Mouse (Mus musculus): ENCODE measurements around the gene Ncapg2. TPM values are rescaled to one million over a fixed set of nuclear protein-coding genes. Genes with fewer than 3 reads are reported as not detected.

Ncapg2 gene
- polyA plus RNA-seq, 1 experiment from 2014 or later: 33.8 TPM

- no peak overlapping the region for H3K4me3 ChIP-seq (ENCODE audit: low read depth, low read length)
- no peaks in the 10 kb centered on the region for H3K27me3 ChIP-seq (ENCODE audit: control insufficient read depth, insufficient read depth, low read length)
- 75% methylated on average over 1 of the region's 1 CpGs for WGBS (ENCODE audit: insufficient replicate concordance)
- H3K9me3 ChIP-seq (replicated peaks; ENCODE audit: control insufficient read depth, low read length): no peaks in the 10 kb centered on the region
- no peak for ATAC-seq (replicated peaks; ENCODE audit: insufficient number of reproducible peaks, low FRiP score, low TSS enrichment)
- H3K9ac ChIP-seq (ENCODE audit: low read depth, low read length): no peak overlapping the region
- H3K4me2 ChIP-seq: no peak overlapping the region
- no peaks in the 10 kb centered on the region for H3K36me3 ChIP-seq (ENCODE audit: control insufficient read depth, insufficient read depth, low read length)
- no peaks in the 10 kb centered on the region for H3K4me1 ChIP-seq (ENCODE audit: control insufficient read depth, insufficient read depth, low read length)
- no peak overlapping the region for H3K27ac ChIP-seq (ENCODE audit: low read depth, low read length)
These were observed 63.1 kb downstream of the Ncapg2 start for GRCm38 (mm10) chr12:116468348-116468747.

- no peaks in the 10 kb centered on the region for H3K27me3 ChIP-seq (ENCODE audit: control insufficient read depth, insufficient read depth, low read length)
- H3K9me3 ChIP-seq (replicated peaks; ENCODE audit: control insufficient read depth, low read length): no peaks in the 10 kb centered on the region
- ATAC-seq (replicated peaks; ENCODE audit: insufficient number of reproducible peaks, low FRiP score, low TSS enrichment): no peak
- no peak overlapping the region for H3K9ac ChIP-seq (ENCODE audit: low read depth, low read length)
- H3K36me3 ChIP-seq (ENCODE audit: control insufficient read depth, insufficient read depth, low read length): no peaks in the 10 kb centered on the region
- H3K27ac ChIP-seq (ENCODE audit: low read depth, low read length): no peak overlapping the region
- H3K4me1 ChIP-seq (ENCODE audit: control insufficient read depth, insufficient read depth, low read length): no peaks in the 10 kb centered on the region
- no peak overlapping the region for H3K4me2 ChIP-seq
- no peak overlapping the region for H3K4me3 ChIP-seq (ENCODE audit: low read depth, low read length)
- 81% methylated on average over 3 of the region's 3 CpGs for WGBS (ENCODE audit: insufficient replicate concordance)
These were observed 63.9 kb downstream of the Ncapg2 start for GRCm38 (mm10) chr12:116469096-116469495.

GRCm38 (mm10) chr12:116473264-116473663 lies 68.1 kb downstream of the Ncapg2 start:
- Histone ChIP-seq H3K27ac (ENCODE audit: low read depth, low read length) (no peak overlapping the region), H3K4me2 (no peak overlapping the region), H3K27me3 (ENCODE audit: control insufficient read depth, insufficient read depth, low read length) (no peaks in the 10 kb centered on the region), H3K4me1 (ENCODE audit: control insufficient read depth, insufficient read depth, low read length) (no peaks in the 10 kb centered on the region), H3K9ac (ENCODE audit: low read depth, low read length) (no peak overlapping the region), H3K36me3 (ENCODE audit: control insufficient read depth, insufficient read depth, low read length) (no peaks in the 10 kb centered on the region), H3K9me3 (replicated peaks; ENCODE audit: control insufficient read depth, low read length) (no peaks in the 10 kb centered on the region), H3K4me3 (ENCODE audit: low read depth, low read length) (no peak overlapping the region)
- WGBS (ENCODE audit: insufficient replicate concordance): 77% methylated on average over 2 of the region's 2 CpGs
- no peak for ATAC-seq (replicated peaks; ENCODE audit: insufficient number of reproducible peaks, low FRiP score, low TSS enrichment)

GRCm38 (mm10) chr12:116473761-116474160 lies 68.6 kb downstream of the Ncapg2 start:
- no peaks in the 10 kb centered on the region for H3K9me3 ChIP-seq (replicated peaks; ENCODE audit: control insufficient read depth, low read length)
- no peaks in the 10 kb centered on the region for H3K4me1 ChIP-seq (ENCODE audit: control insufficient read depth, insufficient read depth, low read length)
- H3K27ac ChIP-seq (ENCODE audit: low read depth, low read length): no peak overlapping the region
- no peak overlapping the region for H3K4me3 ChIP-seq (ENCODE audit: low read depth, low read length)
- no peak overlapping the region for H3K9ac ChIP-seq (ENCODE audit: low read depth, low read length)
- no peaks in the 10 kb centered on the region for H3K27me3 ChIP-seq (ENCODE audit: control insufficient read depth, insufficient read depth, low read length)
- H3K4me2 ChIP-seq: no peak overlapping the region
- ATAC-seq (replicated peaks; ENCODE audit: insufficient number of reproducible peaks, low FRiP score, low TSS enrichment): no peak
- no peaks in the 10 kb centered on the region for H3K36me3 ChIP-seq (ENCODE audit: control insufficient read depth, insufficient read depth, low read length)

- no peaks in the 10 kb centered on the region for H3K36me3 ChIP-seq (ENCODE audit: control insufficient read depth, insufficient read depth, low read length)
- H3K4me2 ChIP-seq: no peak overlapping the region
- WGBS (ENCODE audit: insufficient replicate concordance): 56% methylated on average over 3 of the region's 3 CpGs
- H3K27me3 ChIP-seq (ENCODE audit: control insufficient read depth, insufficient read depth, low read length): no peaks in the 10 kb centered on the region
- H3K4me3 ChIP-seq (ENCODE audit: low read depth, low read length): no peak overlapping the region
- no peak for ATAC-seq (replicated peaks; ENCODE audit: insufficient number of reproducible peaks, low FRiP score, low TSS enrichment)
- no peak overlapping the region for H3K9ac ChIP-seq (ENCODE audit: low read depth, low read length)
- H3K4me1 ChIP-seq (ENCODE audit: control insufficient read depth, insufficient read depth, low read length): no peaks in the 10 kb centered on the region
- H3K9me3 ChIP-seq (replicated peaks; ENCODE audit: control insufficient read depth, low read length): no peaks in the 10 kb centered on the region
- H3K27ac ChIP-seq (ENCODE audit: low read depth, low read length): no peak overlapping the region
These were observed 69.5 kb downstream of the Ncapg2 start for GRCm38 (mm10) chr12:116474676-116475075.

GRCm38 (mm10) chr12:116478771-116479170 lies 73.6 kb downstream of the Ncapg2 start:
- H3K9ac ChIP-seq (ENCODE audit: low read depth, low read length): no peak overlapping the region
- H3K4me3 ChIP-seq (ENCODE audit: low read depth, low read length): no peak overlapping the region
- H3K36me3 ChIP-seq (ENCODE audit: control insufficient read depth, insufficient read depth, low read length): no peaks in the 10 kb centered on the region
- 48% methylated on average over 1 of the region's 1 CpGs for WGBS (ENCODE audit: insufficient replicate concordance)
- H3K27ac ChIP-seq (ENCODE audit: low read depth, low read length): no peak overlapping the region
- H3K4me1 ChIP-seq (ENCODE audit: control insufficient read depth, insufficient read depth, low read length): no peaks in the 10 kb centered on the region
- H3K9me3 ChIP-seq (replicated peaks; ENCODE audit: control insufficient read depth, low read length): no peaks in the 10 kb centered on the region
- H3K4me2 ChIP-seq: no peak overlapping the region
- H3K27me3 ChIP-seq (ENCODE audit: control insufficient read depth, insufficient read depth, low read length): no peaks in the 10 kb centered on the region
- no peak for ATAC-seq (replicated peaks; ENCODE audit: insufficient number of reproducible peaks, low FRiP score, low TSS enrichment)

- H3K4me2 ChIP-seq: no peak overlapping the region
- H3K9me3 ChIP-seq (replicated peaks; ENCODE audit: control insufficient read depth, low read length): no peaks in the 10 kb centered on the region
- ATAC-seq (replicated peaks; ENCODE audit: insufficient number of reproducible peaks, low FRiP score, low TSS enrichment): no peak
- peaks cover 8% of the 10 kb centered on the region for H3K27me3 ChIP-seq (ENCODE audit: control insufficient read depth, insufficient read depth, low read length)
- H3K4me3 ChIP-seq (ENCODE audit: low read depth, low read length): no peak overlapping the region
- WGBS (ENCODE audit: insufficient replicate concordance): 70% methylated on average over 1 of the region's 1 CpGs
- no peak overlapping the region for H3K9ac ChIP-seq (ENCODE audit: low read depth, low read length)
- H3K4me1 ChIP-seq (ENCODE audit: control insufficient read depth, insufficient read depth, low read length): peaks cover 3% of the 10 kb centered on the region; the same call in 1 of the 2 replicates
- no peaks in the 10 kb centered on the region for H3K36me3 ChIP-seq (ENCODE audit: control insufficient read depth, insufficient read depth, low read length)
- H3K27ac ChIP-seq (ENCODE audit: low read depth, low read length): no peak overlapping the region
These were observed 76.7 kb downstream of the Ncapg2 start for GRCm38 (mm10) chr12:116481921-116482320.

- H3K9me3 ChIP-seq (replicated peaks; ENCODE audit: control insufficient read depth, low read length): no peaks in the 10 kb centered on the region
- no peak overlapping the region for H3K9ac ChIP-seq (ENCODE audit: low read depth, low read length)
- ATAC-seq (replicated peaks; ENCODE audit: insufficient number of reproducible peaks, low FRiP score, low TSS enrichment): no peak
- H3K4me1 ChIP-seq (ENCODE audit: control insufficient read depth, insufficient read depth, low read length): peaks cover 3% of the 10 kb centered on the region; the same call in 1 of the 2 replicates
- 40% methylated on average over 2 of the region's 2 CpGs for WGBS (ENCODE audit: insufficient replicate concordance)
- H3K4me2 ChIP-seq: no peak overlapping the region
- no peak overlapping the region for H3K4me3 ChIP-seq (ENCODE audit: low read depth, low read length)
- no peak overlapping the region for H3K27ac ChIP-seq (ENCODE audit: low read depth, low read length)
- no peaks in the 10 kb centered on the region for H3K36me3 ChIP-seq (ENCODE audit: control insufficient read depth, insufficient read depth, low read length)
- peaks cover 12% of the 10 kb centered on the region for H3K27me3 ChIP-seq (ENCODE audit: control insufficient read depth, insufficient read depth, low read length)
These were observed 78.4 kb downstream of the Ncapg2 start for GRCm38 (mm10) chr12:116483581-116483980.

GRCm38 (mm10) chr12:116484991-116485390 lies 79.8 kb downstream of the Ncapg2 start:
- whole genome bisulfite sequencing (ENCODE audit: insufficient replicate concordance): 74% methylated on average over 8 of the region's 8 CpGs
- Histone ChIP-seq H3K4me2 (peak overlapping the region; percentile 98; the same call in 1 of the 2 replicates), H3K4me3 (ENCODE audit: low read depth, low read length) (peak overlapping the region; percentile 56; the same call in 1 of the 2 replicates), H3K9me3 (replicated peaks; ENCODE audit: control insufficient read depth, low read length) (no peaks in the 10 kb centered on the region), H3K9ac (ENCODE audit: low read depth, low read length) (no peak overlapping the region), H3K27me3 (ENCODE audit: control insufficient read depth, insufficient read depth, low read length) (peaks cover 12% of the 10 kb centered on the region), H3K27ac (ENCODE audit: low read depth, low read length) (no peak overlapping the region), H3K4me1 (ENCODE audit: control insufficient read depth, insufficient read depth, low read length) (peaks cover 3% of the 10 kb centered on the region; the same call in 1 of the 2 replicates), H3K36me3 (ENCODE audit: control insufficient read depth, insufficient read depth, low read length) (no peaks in the 10 kb centered on the region)
- ATAC-seq (replicated peaks; ENCODE audit: insufficient number of reproducible peaks, low FRiP score, low TSS enrichment): no peak

Measured in heart, embryonic 11.5 days (tissue).